Mouse (Mus musculus) CH12.LX (cell line): ENCODE measurements at regions not wholly inside any gene's neighbourhood (a gene's known extent, or its start where the extent isn't known, plus 50 kb on each side); places are given as distances from the start of the nearest gene placed in this dataset.

Source experiments
- DNase-seq: peaks from one replicate; pipeline ENCODE4 v3.0.0-alpha.2; 2013; ENCODE audit errors: extremely low read depth
- H3K27ac ChIP-seq: 2 replicates; pipeline ENCODE4 v1.5.1; 2012; ENCODE audit warnings: low read depth, mild to moderate bottlenecking, control low read depth, moderate library complexity; ENCODE audit not compliant: insufficient read depth
- H3K27me3 ChIP-seq: replicated peaks from 2 replicates; pipeline ENCODE3; 2012; ENCODE audit warnings: inconsistent platforms
- H3K36me3 ChIP-seq, 2 experiments: replicated peaks in 1 of 2; 2 replicates each; pipeline versions ENCODE3 to v1.6.1; 2012; ENCODE audit warnings: inconsistent platforms in 1 of 2, low read length in 1 of 2, mild to moderate bottlenecking in 1 of 2, mixed read lengths in 1 of 2, moderate library complexity in 1 of 2; ENCODE audit not compliant: control insufficient read depth in 1 of 2, insufficient read depth in 1 of 2
- H3K4me1 ChIP-seq, 2 experiments: 2 replicates each; pipeline ENCODE4 v1.6.1; 2012; ENCODE audit warnings: inconsistent platforms in 1 of 2, moderate library complexity in 1 of 2; ENCODE audit not compliant: insufficient read depth in 2 of 2, control insufficient read depth in 1 of 2
- H3K4me2 ChIP-seq: 2 replicates; pipeline ENCODE4 v1.6.1; 2012; ENCODE audit warnings: low read depth, mild to moderate bottlenecking, control low read depth; ENCODE audit not compliant: poor library complexity, insufficient read depth, severe bottlenecking
- H3K4me3 ChIP-seq, 3 experiments: fragments of 150-350 bp in 1 of 3; sonication (generic) in 1 of 3; replicated peaks in 1 of 3; 2 replicates each; pipeline versions ENCODE3 to v1.5.1; 2011 to 2012; ENCODE audit warnings: low read depth in 2 of 3, low read length in 2 of 3, mild to moderate bottlenecking in 2 of 3, moderate library complexity in 2 of 3, control low read depth in 1 of 3, improper control_type of control experiment in 1 of 3, inconsistent platforms in 1 of 3, mixed read lengths in 1 of 3; ENCODE audit not compliant: poor library complexity in 1 of 3
- H3K79me2 ChIP-seq: replicated peaks from 2 replicates; pipeline ENCODE4 v1.6.1; 2012; ENCODE audit warnings: mild to moderate bottlenecking, moderate library complexity; ENCODE audit not compliant: control insufficient read depth, poor library complexity, insufficient read depth, severe bottlenecking; ENCODE audit errors: extremely low read depth
- H3K9ac ChIP-seq: 2 replicates; pipeline ENCODE4 v1.6.1; 2012; ENCODE audit warnings: low read depth, mild to moderate bottlenecking, control low read depth, moderate library complexity; ENCODE audit not compliant: insufficient read depth
- H3K9me3 ChIP-seq: replicated peaks from 2 replicates; pipeline ENCODE3; 2012; ENCODE audit warnings: low read length, inconsistent platforms, mixed read lengths
- CHD1 ChIP-seq: IDR thresholded peaks from 2 replicates; pipeline ENCODE4 v1.6.1; 2012; ENCODE audit warnings: low read depth, low read length, improper control_type of control experiment, inconsistent platforms
- CHD2 ChIP-seq: IDR thresholded peaks from 2 replicates; pipeline ENCODE4 v1.6.1; 2011; ENCODE audit warnings: low read length, improper control_type of control experiment
- CTCF ChIP-seq, 2 experiments: IDR thresholded peaks in 1 of 2; conservative IDR thresholded peaks in 1 of 2; 2 replicates each; pipeline ENCODE4 v1.5.1; 2011 to 2012; ENCODE audit warnings: low read depth in 2 of 2, low read length in 2 of 2, improper control_type of control experiment in 1 of 2, inconsistent platforms in 1 of 2, mild to moderate bottlenecking in 1 of 2, moderate library complexity in 1 of 2
- E2F4 ChIP-seq: IDR thresholded peaks from 2 replicates; pipeline ENCODE4 v1.6.1; 2011; ENCODE audit warnings: low read depth, low read length, improper control_type of control experiment; ENCODE audit not compliant: insufficient replicate concordance
- EP300 ChIP-seq: IDR thresholded peaks from 2 replicates; pipeline ENCODE4 v1.6.1; 2011; ENCODE audit warnings: low read length, improper control_type of control experiment
- GABPA ChIP-seq: IDR thresholded peaks from 2 replicates; pipeline ENCODE4 v1.6.1; 2012; ENCODE audit warnings: low read depth, low read length, improper control_type of control experiment, inconsistent platforms; ENCODE audit not compliant: insufficient replicate concordance
- HCFC1 ChIP-seq: IDR thresholded peaks from 2 replicates; pipeline ENCODE4 v1.6.1; 2012; ENCODE audit warnings: low read depth, mild to moderate bottlenecking, inconsistent platforms, low read length, improper control_type of control experiment
- JUND ChIP-seq: conservative IDR thresholded peaks from 2 replicates; pipeline ENCODE4 v1.6.1; 2011; ENCODE audit warnings: low read depth, low read length, improper control_type of control experiment
- KAT2A ChIP-seq: IDR thresholded peaks from 2 replicates; pipeline ENCODE4 v1.6.1; 2012; ENCODE audit warnings: low read length, improper control_type of control experiment, inconsistent platforms; ENCODE audit not compliant: insufficient replicate concordance
- MAFK ChIP-seq: IDR thresholded peaks from 2 replicates; pipeline ENCODE4 v1.6.1; 2011; ENCODE audit warnings: low read length, improper control_type of control experiment; ENCODE audit not compliant: insufficient replicate concordance
- MAX ChIP-seq: IDR thresholded peaks from 2 replicates; pipeline ENCODE4 v1.6.1; 2011; ENCODE audit warnings: low read length, improper control_type of control experiment
- NELFE ChIP-seq: IDR thresholded peaks from 2 replicates; pipeline ENCODE4 v1.6.1; 2011; ENCODE audit warnings: low read depth, low read length, improper control_type of control experiment
- PAX5 ChIP-seq: IDR thresholded peaks from 2 replicates; pipeline ENCODE4 v1.6.1; 2012; ENCODE audit warnings: low read length, inconsistent platforms, mixed read lengths
- POLR2A ChIP-seq: IDR thresholded peaks from 2 replicates; pipeline ENCODE4 v1.6.1; 2011; ENCODE audit warnings: low read depth, mild to moderate bottlenecking, improper control_type of control experiment, low read length
- POLR2AphosphoS2 ChIP-seq: IDR thresholded peaks from 2 replicates; pipeline ENCODE4 v1.6.1; 2011; ENCODE audit warnings: low read depth, low read length, improper control_type of control experiment
- RAD21 ChIP-seq: IDR thresholded peaks from 2 replicates; pipeline ENCODE4 v1.6.1; 2011; ENCODE audit warnings: low read depth, mild to moderate bottlenecking, low read length, improper control_type of control experiment, moderate library complexity
- RCOR1 ChIP-seq: conservative IDR thresholded peaks from 2 replicates; pipeline ENCODE4 v1.6.1; 2012; ENCODE audit warnings: low read depth, mild to moderate bottlenecking, inconsistent platforms, low read length, improper control_type of control experiment
- SIN3A ChIP-seq: IDR thresholded peaks from 2 replicates; pipeline ENCODE4 v1.6.1; 2012; ENCODE audit warnings: low read length, improper control_type of control experiment, inconsistent platforms
- SMC3 ChIP-seq: IDR thresholded peaks from 2 replicates; pipeline ENCODE4 v1.6.1; 2011; ENCODE audit warnings: low read depth, low read length, improper control_type of control experiment
- TCF12 ChIP-seq: IDR thresholded peaks from 2 replicates; pipeline ENCODE4 v1.6.1; 2014; ENCODE audit warnings: low read depth, mild to moderate bottlenecking, inconsistent platforms, low read length, improper control_type of control experiment
- USF1 ChIP-seq: IDR thresholded peaks from 2 replicates; pipeline ENCODE4 v1.6.1; 2014; ENCODE audit warnings: low read depth, mild to moderate bottlenecking, inconsistent platforms, low read length, improper control_type of control experiment
- USF2 ChIP-seq: conservative IDR thresholded peaks from 2 replicates; pipeline ENCODE4 v1.6.1; 2011; ENCODE audit warnings: low read depth, low read length, improper control_type of control experiment
- ZKSCAN1 ChIP-seq: IDR thresholded peaks from 2 replicates; pipeline ENCODE4 v1.6.1; 2012; ENCODE audit warnings: low read depth, inconsistent platforms, low read length, improper control_type of control experiment, borderline replicate concordance
- ZMIZ1 ChIP-seq: IDR thresholded peaks from 2 replicates; pipeline ENCODE4 v1.6.1; 2012; ENCODE audit warnings: low read depth, mild to moderate bottlenecking, inconsistent platforms, low read length, improper control_type of control experiment
- dilution Hi-C: fragments of 300-500 bp; cut with MboI; formaldehyde crosslinking; loops from 2 replicates; pipeline ENCODE4 v1.14.3; 2020; ENCODE audit warnings: low sequenced_read_pairs; ENCODE audit not compliant: extremely low pct_unique_long_range_greater_than_20kb, extremely low pct_ligation_motif_present
- in situ Hi-C: fragments of 300-500 bp; cut with MboI; formaldehyde crosslinking; loops from 3 replicates; pipeline ENCODE4 v1.14.3; 2019; ENCODE audit warnings: low sequenced_read_pairs, low pct_ligation_motif_present, low pct_unique_long_range_greater_than_20kb, mixed read lengths

GRCm38 (mm10) chr13:92986719-92987553 lies 142.4 kb downstream of the Mtx3 start (continued):
- TF ChIP-seq SMC3 (peak; percentile 93), EP300 (no peak), E2F4 (no peak), PAX5 (no peak), POLR2AphosphoS2 (no peak), USF2 (no peak), ZKSCAN1 (no peak), MAFK (no peak), RCOR1 (no peak), MAX (no peak), CHD1 (no peak), GABPA (no peak), ZMIZ1 (no peak), CTCF (conservative IDR thresholded peaks at IDR 0.05 in 1 of 2, IDR thresholded peaks at IDR 0.05 in 1 of 2; ENCODE audit: low read depth in 2 of 2, low read length in 2 of 2) (peak; percentile 88 to 90), TCF12 (no peak), JUND (no peak)
- TF ChIP-seq, all 38 proteins: peak for 6

- no peaks in the 10 kb centered on the region for H3K9me3 ChIP-seq
- dilution Hi-C loops: no loop called here
- no peak overlapping the region for H3K4me3 ChIP-seq
- no peaks in the 10 kb centered on the region for H3K27me3 ChIP-seq
- TF ChIP-seq KAT2A: no peak
- TF ChIP-seq POLR2A: no peak
- no peak for TF ChIP-seq USF1
- TF ChIP-seq JUND: no peak
- no peak for TF ChIP-seq SMC3
- TF ChIP-seq RAD21: no peak
- no peak for TF ChIP-seq CTCF (conservative IDR thresholded peaks at IDR 0.05 in 1 of 2, IDR thresholded peaks at IDR 0.05 in 1 of 2; ENCODE audit: low read depth in 2 of 2, low read length in 2 of 2)
- no peak for TF ChIP-seq NELFE
- TF ChIP-seq USF2: no peak
- no peak for TF ChIP-seq EP300
- no peak for TF ChIP-seq GABPA
- TF ChIP-seq SIN3A: no peak
- no peak for TF ChIP-seq POLR2AphosphoS2
- TF ChIP-seq TCF12: no peak
- TF ChIP-seq E2F4: no peak
- TF ChIP-seq CHD2: no peak
- no peak for TF ChIP-seq ZKSCAN1
- no peak for TF ChIP-seq HCFC1
- no peaks in the 10 kb centered on the region for H3K36me3 ChIP-seq
- in situ Hi-C loops: no loop called here
- H3K4me1 ChIP-seq: peaks cover 2 to 18% of the 10 kb centered on the region in 2 experiments; a peak in 3 of 4 replicates
- no peak overlapping the region for H3K4me2 ChIP-seq
- DNase-seq: no peak
- no peak overlapping the region for H3K27ac ChIP-seq
- no peaks in the 10 kb centered on the region for H3K79me2 ChIP-seq
- no peak overlapping the region for H3K9ac ChIP-seq
These were observed 143.1 kb downstream of the Mtx3 start for GRCm38 (mm10) chr13:92987691-92988090.
